Mouse (Mus musculus): ENCODE measurements around the gene Sf3a3. TPM values are rescaled to one million over a fixed set of nuclear protein-coding genes. Genes with fewer than 3 reads are reported as not detected.

Gene Sf3a3
- polyA plus RNA-seq, 1 experiment from 2014 or later: 110 TPM

GRCm38 (mm10) chr4:124773449-124773848 is 58.9 kb downstream of the Sf3a3 start:
- H3K4me1 ChIP-seq: no peaks in the 10 kb centered on the region
- H3K27me3 ChIP-seq (replicated peaks): no peaks in the 10 kb centered on the region
- no peak overlapping the region for H3K4me2 ChIP-seq
- H3K9ac ChIP-seq: no peak overlapping the region
- no peak for ATAC-seq (replicated peaks)
- H3K9me3 ChIP-seq: no peaks in the 10 kb centered on the region
- H3K4me3 ChIP-seq: no peak overlapping the region
- whole genome bisulfite sequencing: 75% methylated on average over 2 of the region's 2 CpGs
- no peak overlapping the region for H3K27ac ChIP-seq
- H3K36me3 ChIP-seq (replicated peaks): no peaks in the 10 kb centered on the region

- Histone ChIP-seq H3K27me3 (replicated peaks) (no peaks in the 10 kb centered on the region), H3K4me1 (no peaks in the 10 kb centered on the region), H3K27ac (no peak overlapping the region), H3K4me2 (no peak overlapping the region), H3K9me3 (no peaks in the 10 kb centered on the region), H3K36me3 (replicated peaks) (peaks cover 4% of the 10 kb centered on the region; the same call in 1 of the 2 replicates), H3K4me3 (no peak overlapping the region), H3K9ac (no peak overlapping the region)
- 95% methylated on average over 6 of the region's 6 CpGs for WGBS
- no peak for ATAC-seq (replicated peaks)
Observed at GRCm38 (mm10) chr4:124773995-124774394, 59.4 kb downstream of the Sf3a3 start.

GRCm38 (mm10) chr4:124774429-124774828 is 59.9 kb downstream of the Sf3a3 start:
- WGBS: 74% methylated on average over 2 of the region's 2 CpGs
- no peaks in the 10 kb centered on the region for H3K27me3 ChIP-seq (replicated peaks)
- no peak overlapping the region for H3K4me2 ChIP-seq
- no peak overlapping the region for H3K4me3 ChIP-seq
- peaks cover 8% of the 10 kb centered on the region for H3K36me3 ChIP-seq (replicated peaks)
- H3K9me3 ChIP-seq: no peaks in the 10 kb centered on the region
- no peak overlapping the region for H3K27ac ChIP-seq
- H3K4me1 ChIP-seq: no peaks in the 10 kb centered on the region
- H3K9ac ChIP-seq: no peak overlapping the region
- no peak for ATAC-seq (replicated peaks)

GRCm38 (mm10) chr4:124781361-124781760 is 66.8 kb downstream of the Sf3a3 start:
- ATAC-seq (replicated peaks): no peak
- Histone ChIP-seq H3K9me3 (no peaks in the 10 kb centered on the region), H3K4me2 (no peak overlapping the region), H3K4me1 (no peaks in the 10 kb centered on the region), H3K4me3 (no peak overlapping the region), H3K27me3 (replicated peaks) (no peaks in the 10 kb centered on the region), H3K9ac (no peak overlapping the region), H3K27ac (no peak overlapping the region), H3K36me3 (replicated peaks) (peaks cover 44% of the 10 kb centered on the region)
- 84% methylated on average over 7 of the region's 7 CpGs for WGBS

MicroRNA genes within 50 kb of the gene (microRNA counts, 519-probe panel; counts per million panel counts)
- microRNA mmu-miR-697 (not detected), microRNA mmu-miR-698 (not detected)

Small RNA genes lying within 50 kb of the gene (microRNA-seq; reads per million reads assigned to microRNA genes)
- gene Gm24721 (not detected), gene Mir697 (not detected), gene Mir698 (not detected)

Other genes with a start within 250 kb of the Sf3a3 start
- 0.98 and 1.3 TPM in 2 replicates for gene 3100002H09Rik, start 104.0 kb upstream of the Sf3a3 start, polyA plus RNA-seq (2015; fragmentation: Nextera tagmentation; extraction: Ambion mirVana)
- gene Pou3f1, start 58.0 kb upstream of the Sf3a3 start, polyA plus RNA-seq (2015; fragmentation: Nextera tagmentation; extraction: Ambion mirVana): 16.8 and 22.6 TPM in 2 replicates
- 36.8 and 41.8 TPM in 2 replicates for gene Utp11, start 21.2 kb upstream of the Sf3a3 start, polyA plus RNA-seq (2015; fragmentation: Nextera tagmentation; extraction: Ambion mirVana)
- 1.6 and 2.2 TPM in 2 replicates for gene Fhl3, start 14.1 kb upstream of the Sf3a3 start, polyA plus RNA-seq (2015; fragmentation: Nextera tagmentation; extraction: Ambion mirVana)
- 22.4 and 29.1 TPM in 2 replicates for gene Inpp5b, start 27.1 kb downstream of the Sf3a3 start, polyA plus RNA-seq (2015; fragmentation: Nextera tagmentation; extraction: Ambion mirVana)
- 13.7 and 16.0 TPM in 2 replicates for gene Mtf1, start 87.3 kb downstream of the Sf3a3 start, polyA plus RNA-seq (2015; fragmentation: Nextera tagmentation; extraction: Ambion mirVana)
- gene Yrdc, start 135.9 kb downstream of the Sf3a3 start, polyA plus RNA-seq (2015; fragmentation: Nextera tagmentation; extraction: Ambion mirVana): 49.2 and 50.5 TPM in 2 replicates
- 94.8 and 95.8 TPM in 2 replicates for gene 1110065P20Rik, start 136.4 kb downstream of the Sf3a3 start, polyA plus RNA-seq (2015; fragmentation: Nextera tagmentation; extraction: Ambion mirVana)
- gene Maneal, start 147.4 kb downstream of the Sf3a3 start, polyA plus RNA-seq (2015; fragmentation: Nextera tagmentation; extraction: Ambion mirVana): 13.8 and 14.2 TPM in 2 replicates
- gene Epha10, start 166.1 kb downstream of the Sf3a3 start, polyA plus RNA-seq (2015; fragmentation: Nextera tagmentation; extraction: Ambion mirVana): 16.1 and 16.3 TPM in 2 replicates
- gene 9930104L06Rik, start 222.3 kb downstream of the Sf3a3 start, polyA plus RNA-seq (2015; fragmentation: Nextera tagmentation; extraction: Ambion mirVana): 14.3 and 16.9 TPM in 2 replicates
- 24.8 and 30.6 TPM in 2 replicates for gene Cdca8, start 224.5 kb downstream of the Sf3a3 start, polyA plus RNA-seq (2015; fragmentation: Nextera tagmentation; extraction: Ambion mirVana)